Mouse (Mus musculus): ENCODE data around the gene Klf11. TPM values are rescaled to one million over a fixed set of nuclear protein-coding genes. Genes with fewer than 3 reads are reported as not detected.
A peak's percentile ranks its signal among the peaks of the same experiment; 100 is the strongest.

Klf11 gene
- polyA plus RNA-seq, 1 experiment from 2014 or later = 12.2 TPM

- Histone ChIP-seq H3K27me3 (ENCODE audit: control insufficient read depth, insufficient read depth, low read length) (no peaks in the 10 kb centered on the region), H3K9ac (ENCODE audit: low read depth, low read length) (no peak overlapping the region), H3K4me2 (no peak overlapping the region), H3K36me3 (ENCODE audit: control insufficient read depth, insufficient read depth, low read length) (peaks cover 28% of the 10 kb centered on the region), H3K4me1 (ENCODE audit: control insufficient read depth, insufficient read depth, low read length) (peaks cover 11% of the 10 kb centered on the region; the same call in 1 of the 2 replicates), H3K4me3 (ENCODE audit: low read depth, low read length) (no peak overlapping the region), H3K27ac (ENCODE audit: low read depth, low read length) (no peak overlapping the region), H3K9me3 (replicated peaks; ENCODE audit: control insufficient read depth, low read length) (no peaks in the 10 kb centered on the region)
- WGBS (ENCODE audit: insufficient replicate concordance) = 95% methylated on average over 9 of the region's 9 CpGs
- ATAC-seq (replicated peaks; ENCODE audit: insufficient number of reproducible peaks, low FRiP score, low TSS enrichment) = no peak
These were observed 8.8 kb downstream of the Klf11 start for GRCm38 (mm10) chr12:24659923-24660322.

GRCm38 (mm10) chr12:24661100-24661499 lies 10.0 kb downstream of the Klf11 start:
- WGBS (ENCODE audit: insufficient replicate concordance) = 82% methylated on average over 4 of the region's 4 CpGs
- no peak overlapping the region for H3K4me2 ChIP-seq
- no peaks in the 10 kb centered on the region for H3K9me3 ChIP-seq (replicated peaks; ENCODE audit: control insufficient read depth, low read length)
- H3K27me3 ChIP-seq (ENCODE audit: control insufficient read depth, insufficient read depth, low read length) = no peaks in the 10 kb centered on the region
- H3K27ac ChIP-seq (ENCODE audit: low read depth, low read length) = no peak overlapping the region
- H3K9ac ChIP-seq (ENCODE audit: low read depth, low read length) = no peak overlapping the region
- peaks cover 19% of the 10 kb centered on the region; the same call in 1 of the 2 replicates for H3K36me3 ChIP-seq (ENCODE audit: control insufficient read depth, insufficient read depth, low read length)
- ATAC-seq (replicated peaks; ENCODE audit: insufficient number of reproducible peaks, low FRiP score, low TSS enrichment) = no peak
- H3K4me3 ChIP-seq (ENCODE audit: low read depth, low read length) = no peak overlapping the region
- H3K4me1 ChIP-seq (ENCODE audit: control insufficient read depth, insufficient read depth, low read length) = peaks cover 11% of the 10 kb centered on the region; the same call in 1 of the 2 replicates

- WGBS (ENCODE audit: insufficient replicate concordance) = 83% methylated on average over 5 of the region's 5 CpGs
- peaks cover 10% of the 10 kb centered on the region; the same call in 1 of the 2 replicates for H3K36me3 ChIP-seq (ENCODE audit: control insufficient read depth, insufficient read depth, low read length)
- H3K27ac ChIP-seq (ENCODE audit: low read depth, low read length) = no peak overlapping the region
- no peak overlapping the region for H3K4me2 ChIP-seq
- H3K4me1 ChIP-seq (ENCODE audit: control insufficient read depth, insufficient read depth, low read length) = peaks cover 7% of the 10 kb centered on the region; the same call in 1 of the 2 replicates
- H3K9ac ChIP-seq (ENCODE audit: low read depth, low read length) = no peak overlapping the region
- H3K27me3 ChIP-seq (ENCODE audit: control insufficient read depth, insufficient read depth, low read length) = no peaks in the 10 kb centered on the region
- no peak overlapping the region for H3K4me3 ChIP-seq (ENCODE audit: low read depth, low read length)
- no peak for ATAC-seq (replicated peaks; ENCODE audit: insufficient number of reproducible peaks, low FRiP score, low TSS enrichment)
- H3K9me3 ChIP-seq (replicated peaks; ENCODE audit: control insufficient read depth, low read length) = no peaks in the 10 kb centered on the region
These were observed 11.1 kb downstream of the Klf11 start for GRCm38 (mm10) chr12:24662131-24662530.

GRCm38 (mm10) chr12:24680096-24680491 lies 29.0 kb downstream of the Klf11 start:
- ATAC-seq (replicated peaks; ENCODE audit: insufficient number of reproducible peaks, low FRiP score, low TSS enrichment) = no peak
- no peaks in the 10 kb centered on the region for H3K36me3 ChIP-seq (ENCODE audit: control insufficient read depth, insufficient read depth, low read length)
- 0 out of 2 replicates have a peak overlapping the region, but pooled peaks have one; percentile 61 for H3K9ac ChIP-seq (ENCODE audit: low read depth, low read length)
- H3K27me3 ChIP-seq (ENCODE audit: control insufficient read depth, insufficient read depth, low read length) = peaks cover 40% of the 10 kb centered on the region
- WGBS (ENCODE audit: insufficient replicate concordance) = 10% methylated on average over 9 of the region's 9 CpGs
- H3K4me2 ChIP-seq = peak overlapping the region; percentile 96
- no peaks in the 10 kb centered on the region for H3K9me3 ChIP-seq (replicated peaks; ENCODE audit: control insufficient read depth, low read length)
- peak overlapping the region; percentile 59 for H3K4me3 ChIP-seq (ENCODE audit: low read depth, low read length)
- H3K4me1 ChIP-seq (ENCODE audit: control insufficient read depth, insufficient read depth, low read length) = peaks cover 8% of the 10 kb centered on the region; the same call in 1 of the 2 replicates
- no peak overlapping the region for H3K27ac ChIP-seq (ENCODE audit: low read depth, low read length)

GRCm38 (mm10) chr12:24680492-24681285 lies 29.6 kb downstream of the Klf11 start:
- no peak overlapping the region for H3K27ac ChIP-seq (ENCODE audit: low read depth, low read length)
- peak overlapping the region; percentile 96 for H3K4me2 ChIP-seq
- no peaks in the 10 kb centered on the region for H3K9me3 ChIP-seq (replicated peaks; ENCODE audit: control insufficient read depth, low read length)
- H3K36me3 ChIP-seq (ENCODE audit: control insufficient read depth, insufficient read depth, low read length) = no peaks in the 10 kb centered on the region
- H3K9ac ChIP-seq (ENCODE audit: low read depth, low read length) = peak overlapping the region; percentile 61; the same call in 1 of the 2 replicates
- H3K4me3 ChIP-seq (ENCODE audit: low read depth, low read length) = peak overlapping the region; percentile 59
- H3K27me3 ChIP-seq (ENCODE audit: control insufficient read depth, insufficient read depth, low read length) = peaks cover 43% of the 10 kb centered on the region
- 2% methylated on average over 56 of the region's 61 CpGs for whole genome bisulfite sequencing (ENCODE audit: insufficient replicate concordance)
- ATAC-seq (replicated peaks; ENCODE audit: insufficient number of reproducible peaks, low FRiP score, low TSS enrichment) = 0 out of 2 replicates have a peak, but pooled peaks have one; percentile 29
- peaks cover 8% of the 10 kb centered on the region; the same call in 1 of the 2 replicates for H3K4me1 ChIP-seq (ENCODE audit: control insufficient read depth, insufficient read depth, low read length)

- Histone ChIP-seq H3K27me3 (ENCODE audit: control insufficient read depth, insufficient read depth, low read length) (peaks cover 47% of the 10 kb centered on the region), H3K9me3 (replicated peaks; ENCODE audit: control insufficient read depth, low read length) (no peaks in the 10 kb centered on the region), H3K9ac (ENCODE audit: low read depth, low read length) (peak within 1 kb of the TSS; percentile 61; the same call in 1 of the 2 replicates), H3K4me2 (peak within 1 kb of the TSS; percentile 96), H3K4me1 (ENCODE audit: control insufficient read depth, insufficient read depth, low read length) (peaks cover 8% of the 10 kb centered on the region; the same call in 1 of the 2 replicates), H3K36me3 (ENCODE audit: control insufficient read depth, insufficient read depth, low read length) (no peaks in the 10 kb centered on the region), H3K4me3 (ENCODE audit: low read depth, low read length) (peak within 1 kb of the TSS; percentile 59), H3K27ac (ENCODE audit: low read depth, low read length) (no peak within 1 kb of the TSS)
- 3% methylated on average over 20 of the region's 20 CpGs for WGBS (ENCODE audit: insufficient replicate concordance)
- no peak for ATAC-seq (replicated peaks; ENCODE audit: insufficient number of reproducible peaks, low FRiP score, low TSS enrichment)
These were observed 30.4 kb downstream of the Klf11 start, which contains the start of gene Cys1 for GRCm38 (mm10) chr12:24681286-24682023. Gene Cys1 (minus strand): TSS chr12:24681813.

- no peaks in the 10 kb centered on the region for H3K36me3 ChIP-seq (ENCODE audit: control insufficient read depth, insufficient read depth, low read length)
- H3K4me1 ChIP-seq (ENCODE audit: control insufficient read depth, insufficient read depth, low read length) = peaks cover 8% of the 10 kb centered on the region; the same call in 1 of the 2 replicates
- ATAC-seq (replicated peaks; ENCODE audit: insufficient number of reproducible peaks, low FRiP score, low TSS enrichment) = no peak
- H3K4me2 ChIP-seq = no peak overlapping the region
- no peak overlapping the region; the same call in 1 of the 2 replicates for H3K9ac ChIP-seq (ENCODE audit: low read depth, low read length)
- WGBS (ENCODE audit: insufficient replicate concordance) = 43% methylated on average over 8 of the region's 8 CpGs
- no peaks in the 10 kb centered on the region for H3K9me3 ChIP-seq (replicated peaks; ENCODE audit: control insufficient read depth, low read length)
- no peak overlapping the region for H3K27ac ChIP-seq (ENCODE audit: low read depth, low read length)
- H3K27me3 ChIP-seq (ENCODE audit: control insufficient read depth, insufficient read depth, low read length) = peaks cover 47% of the 10 kb centered on the region
- H3K4me3 ChIP-seq (ENCODE audit: low read depth, low read length) = no peak overlapping the region
These were observed 31.5 kb downstream of the Klf11 start for GRCm38 (mm10) chr12:24682563-24682962.

GRCm38 (mm10) chr12:24683461-24683860 lies 32.4 kb downstream of the Klf11 start:
- no peak for ATAC-seq (replicated peaks; ENCODE audit: insufficient number of reproducible peaks, low FRiP score, low TSS enrichment)
- H3K9me3 ChIP-seq (replicated peaks; ENCODE audit: control insufficient read depth, low read length) = no peaks in the 10 kb centered on the region
- H3K4me1 ChIP-seq (ENCODE audit: control insufficient read depth, insufficient read depth, low read length) = peaks cover 8% of the 10 kb centered on the region; the same call in 1 of the 2 replicates
- H3K36me3 ChIP-seq (ENCODE audit: control insufficient read depth, insufficient read depth, low read length) = no peaks in the 10 kb centered on the region
- H3K4me3 ChIP-seq (ENCODE audit: low read depth, low read length) = no peak overlapping the region
- no peak overlapping the region for H3K27ac ChIP-seq (ENCODE audit: low read depth, low read length)
- H3K9ac ChIP-seq (ENCODE audit: low read depth, low read length) = no peak overlapping the region
- WGBS (ENCODE audit: insufficient replicate concordance) = 63% methylated on average over 7 of the region's 7 CpGs
- H3K27me3 ChIP-seq (ENCODE audit: control insufficient read depth, insufficient read depth, low read length) = peaks cover 47% of the 10 kb centered on the region
- no peak overlapping the region for H3K4me2 ChIP-seq

Measured in heart, embryonic 11.5 days (tissue).